Mouse (Mus musculus) cerebellum, postnatal 14 days (tissue): ENCODE data around the gene Nwd2.

Source experiments
- DNase-seq, 2 experiments: peaks; one replicate each; pipeline ENCODE4 v3.0.0; 2021; ENCODE audit warnings: mixed read lengths in 2 of 2

The Nwd2 gene

GRCm38 (mm10) chr5:63649070-63649532 is at the start of gene Nwd2:
Nwd2 (plus strand) TSS chr5:63649102.
- peak; percentile 9 to 35 for DNase-seq

GRCm38 (mm10) chr5:63607447-63607846 is 41.5 kb upstream of the Nwd2 start:
- DNase-seq, result no peak

GRCm38 (mm10) chr5:63616792-63617668 is 31.9 kb upstream of the Nwd2 start:
- no peak for DNase-seq

GRCm38 (mm10) chr5:63624123-63624522 is 24.8 kb upstream of the Nwd2 start:
- peak in 1 of 2 experiments; percentile 23 for DNase-seq

- no peak for DNase-seq
Observed at GRCm38 (mm10) chr5:63627832-63628530, 20.9 kb upstream of the Nwd2 start.

GRCm38 (mm10) chr5:63628531-63628871 is 20.4 kb upstream of the Nwd2 start:
- peak; percentile 13 to 18 for DNase-seq

- peak; percentile 15 to 22 for DNase-seq
Observed at GRCm38 (mm10) chr5:63634636-63635035, 14.3 kb upstream of the Nwd2 start.

- peak; percentile 44 to 52 for DNase-seq
Observed at GRCm38 (mm10) chr5:63648187-63648586, 715 bp upstream of the Nwd2 start.

- peak; percentile 32 to 49 for DNase-seq
Observed at GRCm38 (mm10) chr5:63649533-63650464, 897 bp downstream of the Nwd2 start.

- DNase-seq, result no peak
Observed at GRCm38 (mm10) chr5:63651813-63652212, 2.9 kb downstream of the Nwd2 start.

- no peak for DNase-seq
Observed at GRCm38 (mm10) chr5:63652705-63653104, 3.8 kb downstream of the Nwd2 start.

- no peak for DNase-seq
Observed at GRCm38 (mm10) chr5:63666884-63667283, 18.0 kb downstream of the Nwd2 start.

GRCm38 (mm10) chr5:63675934-63676333 is 27.0 kb downstream of the Nwd2 start:
- no peak for DNase-seq

GRCm38 (mm10) chr5:63689084-63689483 is 40.2 kb downstream of the Nwd2 start:
- no peak for DNase-seq

- no peak for DNase-seq
Observed at GRCm38 (mm10) chr5:63696784-63697183, 47.9 kb downstream of the Nwd2 start.

- no peak for DNase-seq
Observed at GRCm38 (mm10) chr5:63697196-63697595, 48.3 kb downstream of the Nwd2 start.

- no peak for DNase-seq
Observed at GRCm38 (mm10) chr5:63728955-63729354, 80.1 kb downstream of the Nwd2 start.

- no peak for DNase-seq
Observed at GRCm38 (mm10) chr5:63735521-63735920, 86.6 kb downstream of the Nwd2 start.

GRCm38 (mm10) chr5:63743426-63743825 is 94.5 kb downstream of the Nwd2 start:
- DNase-seq, result no peak

GRCm38 (mm10) chr5:63748299-63748698 is 99.4 kb downstream of the Nwd2 start:
- DNase-seq, result no peak

- DNase-seq, result no peak
Observed at GRCm38 (mm10) chr5:63748759-63749158, 99.9 kb downstream of the Nwd2 start.

- DNase-seq, result no peak
Observed at GRCm38 (mm10) chr5:63755092-63755761, 106.3 kb downstream of the Nwd2 start.
